Mouse (Mus musculus): ENCODE data around the gene Atp5j.
A peak's percentile ranks its signal among the peaks of the same experiment; 100 is the strongest.

DNA sequence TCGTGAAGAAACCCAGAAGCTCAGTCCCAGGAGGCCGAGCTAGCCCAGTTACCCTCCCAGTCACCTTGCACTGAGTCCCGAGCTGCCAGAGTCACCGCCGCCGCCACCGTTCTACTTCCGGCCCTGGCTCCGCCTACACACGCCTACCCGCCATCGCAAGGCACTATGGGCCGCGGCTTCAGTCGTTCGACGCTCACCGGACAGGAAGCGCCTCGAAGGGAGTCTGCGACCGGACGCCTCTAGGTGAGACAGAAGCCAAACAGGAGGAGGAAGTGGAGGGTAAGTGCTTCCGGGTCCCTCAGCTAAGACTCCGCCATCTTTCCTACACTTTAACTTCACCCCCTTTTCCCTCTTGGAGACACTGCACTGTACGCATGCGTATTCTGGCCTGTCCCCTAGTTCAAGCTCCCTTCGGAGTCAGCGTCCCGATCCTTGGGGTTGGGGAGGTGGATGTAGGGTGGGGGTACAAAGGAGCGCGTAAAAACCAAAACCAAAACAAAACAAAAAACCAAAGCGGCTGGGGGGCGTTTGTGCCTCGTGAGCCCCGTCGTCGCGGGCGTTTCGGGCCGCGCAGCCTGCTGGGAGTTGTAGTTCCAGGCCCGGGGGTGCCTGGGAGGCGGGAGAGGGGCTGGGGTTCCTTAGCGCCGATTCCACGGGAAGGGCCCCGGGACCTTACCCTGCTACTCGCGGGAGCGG lies 532 bp downstream of the Atp5j start, which contains the start of gene Gabpa:
- no peak for TF ChIP-seq CTCF (IDR thresholded peaks at IDR 0.05; ENCODE audit: extremely low read depth, insufficient read depth, low read length)
- TF ChIP-seq POLR2A (IDR thresholded peaks at IDR 0.05; ENCODE audit: extremely low read depth, insufficient read depth, low read length), result peak; percentile 68; the same call in 1 of the 2 replicates

All from cortical plate, adult 2 months (tissue).